Mouse (Mus musculus): ENCODE measurements around the gene Birc3.

- TF ChIP-seq CTCF (IDR thresholded peaks at IDR 0.05; ENCODE audit: insufficient read depth, low read depth, low read length) (no peak), POLR2A (IDR thresholded peaks at IDR 0.05; ENCODE audit: insufficient read depth, low read depth, low read length) (no peak)
Observed at GRCm38 (mm10) chr9:7845216-7845895, 27.6 kb downstream of the Birc3 start.
